Mouse (Mus musculus): ENCODE data around the gene Angptl6. TPM values are rescaled to one million over a fixed set of nuclear protein-coding genes. Genes with fewer than 3 reads are reported as not detected.

Angptl6 gene
- polyA plus RNA-seq, 2 experiments, result 3.1 to 4.3 TPM

DNA sequence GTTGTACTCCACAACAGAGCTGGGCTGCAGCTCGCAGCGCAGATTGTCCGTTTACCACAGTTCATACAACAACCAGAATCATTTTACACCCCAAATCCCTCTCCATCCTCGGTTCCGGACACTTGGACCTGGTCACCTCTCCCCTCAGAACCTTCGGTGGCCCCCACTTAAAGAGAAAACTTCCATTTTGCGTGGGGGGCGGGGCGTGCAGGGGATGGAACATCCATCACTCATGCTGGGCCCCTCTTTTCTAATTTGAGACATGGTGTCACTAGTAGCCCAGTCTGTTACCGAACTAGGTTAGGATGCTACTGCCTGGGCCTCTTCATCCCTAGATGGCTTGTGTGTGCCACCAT is 839 bp downstream of the Angptl6 start:
- peak overlapping the region; percentile 88 for H3K27ac ChIP-seq (replicated peaks; ENCODE audit: low read depth, low read length)
- H3K36me3 ChIP-seq (ENCODE audit: control insufficient read depth, insufficient read depth, low read length), result no peaks in the 10 kb centered on the region
- H3K9ac ChIP-seq (ENCODE audit: low read depth, low read length, severe bottlenecking), result peak overlapping the region; percentile 64
- DNase-seq (ENCODE audit: low spot score) (no peak), ATAC-seq (ENCODE audit: low FRiP score, low read depth) (no peak; the same call in 1 of the 2 replicates)
- H3K4me3 ChIP-seq (replicated peaks; ENCODE audit: low read length), result peak overlapping the region; percentile 45
- no peaks in the 10 kb centered on the region for H3K9me3 ChIP-seq (ENCODE audit: control insufficient read depth, low read length)
- WGBS, result 23% methylated on average over 10 of the region's 10 CpGs
- peak overlapping the region; percentile 84 for H3K4me2 ChIP-seq (replicated peaks; ENCODE audit: low read depth, low read length, severe bottlenecking)
- H3K27me3 ChIP-seq (ENCODE audit: control insufficient read depth, insufficient read depth, low read length), result no peaks in the 10 kb centered on the region
- no peaks in the 10 kb centered on the region for H3K4me1 ChIP-seq (ENCODE audit: control insufficient read depth, insufficient read depth, low read length)
- no peak for TF ChIP-seq POLR2A (IDR thresholded peaks at IDR 0.05; ENCODE audit: borderline replicate concordance, extremely low read depth, insufficient read depth, insufficient read length)

DNA sequence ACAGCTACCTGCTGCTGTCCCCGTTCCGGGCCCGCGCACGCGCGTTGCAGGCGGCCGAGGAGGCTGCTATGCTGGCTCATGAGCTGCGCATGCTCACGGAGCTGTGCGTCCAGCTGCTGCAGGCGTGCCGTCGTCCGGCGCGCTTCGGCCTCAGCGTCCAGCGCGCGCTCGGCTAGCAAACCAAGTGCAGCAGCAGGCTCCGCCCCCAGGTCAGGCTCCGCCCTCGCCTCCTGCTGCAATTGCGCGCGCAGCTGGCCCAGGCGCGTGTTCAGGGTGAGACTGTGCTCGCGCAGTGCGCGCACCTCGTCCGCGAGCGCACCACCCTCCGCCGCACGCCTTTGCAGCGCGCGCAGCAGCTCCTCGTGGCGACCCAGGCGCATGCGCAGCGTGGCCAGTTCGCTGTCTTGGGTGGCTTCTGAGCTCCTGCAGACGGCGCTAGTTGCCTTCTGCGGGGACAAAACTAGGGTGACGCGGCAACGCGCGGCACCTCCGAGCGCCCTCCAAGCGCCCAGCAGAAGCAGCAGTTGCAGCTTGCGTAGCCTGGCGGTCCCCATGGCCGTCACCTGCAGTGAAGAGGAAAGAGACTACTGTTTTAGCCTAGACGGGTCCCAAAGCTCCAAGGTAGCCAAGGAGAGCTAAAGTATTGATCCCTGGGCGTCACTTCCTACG is 1.4 kb downstream of the Angptl6 start:
- ATAC-seq (ENCODE audit: low FRiP score, low read depth) (peak; percentile 95), DNase-seq (ENCODE audit: low spot score) (peak; percentile 98)
- no peaks in the 10 kb centered on the region for H3K27me3 ChIP-seq (ENCODE audit: control insufficient read depth, insufficient read depth, low read length)
- no peaks in the 10 kb centered on the region for H3K9me3 ChIP-seq (ENCODE audit: control insufficient read depth, low read length)
- peak overlapping the region; percentile 45 for H3K4me3 ChIP-seq (replicated peaks; ENCODE audit: low read length)
- peak overlapping the region; percentile 88 for H3K27ac ChIP-seq (replicated peaks; ENCODE audit: low read depth, low read length)
- peak overlapping the region; percentile 64 for H3K9ac ChIP-seq (ENCODE audit: low read depth, low read length, severe bottlenecking)
- H3K36me3 ChIP-seq (ENCODE audit: control insufficient read depth, insufficient read depth, low read length), result no peaks in the 10 kb centered on the region
- peak; percentile 98 for TF ChIP-seq POLR2A (IDR thresholded peaks at IDR 0.05; ENCODE audit: borderline replicate concordance, extremely low read depth, insufficient read depth, insufficient read length)
- WGBS, result 2% methylated on average over 58 of the region's 69 CpGs
- H3K4me2 ChIP-seq (replicated peaks; ENCODE audit: low read depth, low read length, severe bottlenecking), result peak overlapping the region; percentile 84
- H3K4me1 ChIP-seq (ENCODE audit: control insufficient read depth, insufficient read depth, low read length), result no peaks in the 10 kb centered on the region

DNA sequence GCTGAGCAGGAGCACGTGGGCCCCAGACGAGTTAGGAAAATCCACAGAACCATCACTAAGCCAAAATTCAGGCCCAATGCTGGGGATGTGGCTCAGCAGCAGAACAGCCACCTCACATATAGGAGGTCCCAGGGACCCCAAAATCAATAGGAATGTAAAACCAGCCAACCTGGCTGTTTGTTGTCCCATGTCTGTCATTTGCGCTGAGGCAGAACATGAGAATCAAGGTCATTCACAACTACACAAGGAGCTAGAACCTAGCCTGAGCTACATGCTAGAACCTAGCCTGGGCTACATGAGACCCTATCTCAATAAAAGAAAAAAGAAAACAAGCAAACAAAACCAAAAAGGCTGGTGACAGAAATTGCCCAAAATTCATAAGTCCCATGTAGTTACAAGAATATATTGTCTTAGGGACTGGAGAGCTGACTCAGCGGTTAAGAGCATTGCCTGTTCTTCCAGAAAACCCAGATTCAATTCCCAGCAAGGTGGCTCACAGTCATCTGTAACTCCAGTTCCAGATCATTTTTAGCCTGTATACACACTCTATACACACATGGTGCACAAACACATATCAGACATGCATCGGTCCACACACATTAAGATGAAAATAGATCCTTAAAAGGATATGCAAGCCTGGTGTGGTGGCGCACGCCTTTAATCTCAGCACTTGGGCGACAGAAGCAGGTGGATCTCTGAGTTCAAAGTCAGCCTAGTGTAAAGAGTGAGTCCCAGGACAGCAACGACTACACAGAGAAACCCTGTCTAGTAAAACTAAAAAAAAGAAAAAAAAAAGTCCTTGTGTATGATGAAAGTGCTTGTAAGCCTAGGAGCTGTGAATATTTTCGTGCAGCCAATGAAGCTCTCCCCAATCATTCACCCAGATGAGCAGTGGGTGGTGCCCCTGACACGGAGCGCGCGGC is 2.1 kb downstream of the Angptl6 start:
- 36% methylated on average over 14 of the region's 14 CpGs for WGBS
- Histone ChIP-seq H3K27me3 (ENCODE audit: control insufficient read depth, insufficient read depth, low read length) (no peaks in the 10 kb centered on the region), H3K36me3 (ENCODE audit: control insufficient read depth, insufficient read depth, low read length) (no peaks in the 10 kb centered on the region), H3K27ac (replicated peaks; ENCODE audit: low read depth, low read length) (0 out of 2 replicates have a peak overlapping the region, but pooled peaks have one; percentile 88), H3K9me3 (ENCODE audit: control insufficient read depth, low read length) (no peaks in the 10 kb centered on the region), H3K4me3 (replicated peaks; ENCODE audit: low read length) (peak overlapping the region; percentile 45), H3K4me1 (ENCODE audit: control insufficient read depth, insufficient read depth, low read length) (no peaks in the 10 kb centered on the region), H3K4me2 (replicated peaks; ENCODE audit: low read depth, low read length, severe bottlenecking) (peak overlapping the region; percentile 84), H3K9ac (ENCODE audit: low read depth, low read length, severe bottlenecking) (peak overlapping the region; percentile 29; the same call in 1 of the 2 replicates)
- DNase-seq (ENCODE audit: low spot score) (no peak), ATAC-seq (ENCODE audit: low FRiP score, low read depth) (no peak; the same call in 1 of the 2 replicates)
- TF ChIP-seq POLR2A (IDR thresholded peaks at IDR 0.05; ENCODE audit: borderline replicate concordance, extremely low read depth, insufficient read depth, insufficient read length), result no peak; the same call in 1 of the 2 replicates

DNA sequence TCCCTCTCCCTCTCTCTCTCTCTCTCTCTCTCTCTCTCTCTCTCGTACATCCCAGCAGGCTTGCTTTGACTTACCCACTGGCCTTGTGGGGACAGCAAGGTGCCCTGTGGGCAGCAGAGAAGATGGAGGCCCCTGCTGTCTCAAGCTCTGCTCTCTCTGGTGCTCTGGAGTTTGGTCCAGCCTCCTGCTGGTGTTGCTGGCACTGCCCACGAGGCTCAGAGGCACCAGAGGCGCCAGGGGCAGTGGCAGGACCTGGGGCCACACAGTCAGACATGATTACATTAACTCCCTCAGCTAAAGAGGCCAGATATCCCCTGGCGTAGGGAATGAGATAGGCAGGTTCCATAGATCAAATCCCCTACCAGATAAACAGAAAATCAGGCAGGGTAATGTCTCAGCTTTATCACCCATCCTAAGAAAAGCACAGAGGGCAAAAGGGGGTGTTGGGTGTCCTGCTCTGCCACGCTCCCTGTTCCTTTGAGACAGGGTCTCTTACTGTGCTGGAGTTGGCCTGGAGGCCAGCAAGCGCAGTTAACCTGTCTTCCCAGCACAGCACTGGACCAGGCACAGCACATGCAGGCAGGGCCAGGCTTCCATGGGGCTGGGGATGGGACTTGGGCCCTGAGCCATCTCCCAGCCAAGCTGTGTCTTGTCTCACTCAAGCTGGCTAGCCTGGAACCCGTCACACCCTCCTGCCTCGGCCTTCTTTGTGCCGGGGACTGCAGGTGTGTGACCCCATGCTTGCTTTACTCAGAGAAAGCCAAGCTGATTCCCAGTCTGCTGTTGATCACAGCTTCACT is 3.0 kb downstream of the Angptl6 start:
- no peak overlapping the region for H3K9ac ChIP-seq (ENCODE audit: low read depth, low read length, severe bottlenecking)
- no peaks in the 10 kb centered on the region for H3K27me3 ChIP-seq (ENCODE audit: control insufficient read depth, insufficient read depth, low read length)
- no peak for DNase-seq (ENCODE audit: low spot score)
- H3K9me3 ChIP-seq (ENCODE audit: control insufficient read depth, low read length), result no peaks in the 10 kb centered on the region
- no peaks in the 10 kb centered on the region for H3K4me1 ChIP-seq (ENCODE audit: control insufficient read depth, insufficient read depth, low read length)
- no peaks in the 10 kb centered on the region for H3K36me3 ChIP-seq (ENCODE audit: control insufficient read depth, insufficient read depth, low read length)
- no peak overlapping the region for H3K4me3 ChIP-seq (replicated peaks; ENCODE audit: low read length)
- ATAC-seq (ENCODE audit: low FRiP score, low read depth), result no peak
- WGBS, result 62% methylated on average over 9 of the region's 9 CpGs
- no peak overlapping the region for H3K27ac ChIP-seq (replicated peaks; ENCODE audit: low read depth, low read length)
- H3K4me2 ChIP-seq (replicated peaks; ENCODE audit: low read depth, low read length, severe bottlenecking), result no peak overlapping the region
- no peak for TF ChIP-seq POLR2A (IDR thresholded peaks at IDR 0.05; ENCODE audit: borderline replicate concordance, extremely low read depth, insufficient read depth, insufficient read length)
